Mouse (Mus musculus): ENCODE results near the gene Slc35b4. TPM values are rescaled to one million over a fixed set of nuclear protein-coding genes. Genes with fewer than 3 reads are reported as not detected.

Gene Slc35b4
- polyA plus RNA-seq, 1 experiment = 18.3 TPM

- Histone ChIP-seq H3K4me3 (no peak overlapping the region), H3K27me3 (ENCODE audit: control insufficient read depth, insufficient read depth, insufficient read length) (no peaks in the 10 kb centered on the region), H3K4me2 (ENCODE audit: low read depth) (no peak overlapping the region), H3K79me2 (ENCODE audit: control insufficient read depth, insufficient read depth) (no peaks in the 10 kb centered on the region), H3ac (ENCODE audit: control insufficient read depth, insufficient read length) (no peak overlapping the region), H3K36me3 (ENCODE audit: control insufficient read depth, insufficient read depth) (no peaks in the 10 kb centered on the region)
- no peak for TF ChIP-seq SRF (IDR thresholded peaks at IDR 0.05; ENCODE audit: control insufficient read depth, insufficient read length, low read depth)
- TF ChIP-seq REST (IDR thresholded peaks at IDR 0.05; ENCODE audit: insufficient read depth, insufficient read length) = no peak
- no peak for TF ChIP-seq CEBPB (IDR thresholded peaks at IDR 0.05; ENCODE audit: insufficient read depth, poor library complexity, severe bottlenecking)
- no peak for TF ChIP-seq USF1 (IDR thresholded peaks at IDR 0.05; ENCODE audit: low read depth)
- no peak for TF ChIP-seq TCF12 (IDR thresholded peaks at IDR 0.05; ENCODE audit: insufficient read depth, poor library complexity, severe bottlenecking)
- no peak for TF ChIP-seq MYOD1 (IDR thresholded peaks at IDR 0.05; ENCODE audit: control insufficient read depth in 1 of 3, insufficient read length in 2 of 3, low read depth in 2 of 3)
- TF ChIP-seq POLR2AphosphoS2 (IDR thresholded peaks at IDR 0.05; ENCODE audit: insufficient read length, low read depth) = no peak
- TF ChIP-seq MYOG (IDR thresholded peaks at IDR 0.05; ENCODE audit: control insufficient read depth in 1 of 3, insufficient read depth in 1 of 3, insufficient read length in 2 of 3, low read depth in 2 of 3) = no peak
- TF ChIP-seq E2F4 (IDR thresholded peaks at IDR 0.05; ENCODE audit: insufficient read depth) = no peak
- no peak for TF ChIP-seq MAX (IDR thresholded peaks at IDR 0.05; ENCODE audit: low read depth)
- TF ChIP-seq POLR2A (IDR thresholded peaks at IDR 0.05; ENCODE audit: insufficient read length, low read depth) = no peak
- TF ChIP-seq TCF3 (IDR thresholded peaks at IDR 0.05; ENCODE audit: insufficient read length, low read depth) = no peak
These were observed 14.5 kb upstream of the Slc35b4 start for GRCm38 (mm10) chr6:34191401-34191800.

GRCm38 (mm10) chr6:34189494-34189893 lies 12.6 kb upstream of the Slc35b4 start:
- H3K36me3 ChIP-seq (ENCODE audit: control insufficient read depth, insufficient read depth) = no peaks in the 10 kb centered on the region
- no peaks in the 10 kb centered on the region for H3K79me2 ChIP-seq (ENCODE audit: control insufficient read depth, insufficient read depth)
- H3ac ChIP-seq (ENCODE audit: control insufficient read depth, insufficient read length) = no peak overlapping the region
- no peak for TF ChIP-seq TCF3 (IDR thresholded peaks at IDR 0.05; ENCODE audit: insufficient read length, low read depth)
- no peak for TF ChIP-seq MYOG (IDR thresholded peaks at IDR 0.05; ENCODE audit: control insufficient read depth in 1 of 3, insufficient read depth in 1 of 3, insufficient read length in 2 of 3, low read depth in 2 of 3)
- TF ChIP-seq REST (IDR thresholded peaks at IDR 0.05; ENCODE audit: insufficient read depth, insufficient read length) = no peak
- TF ChIP-seq CEBPB (IDR thresholded peaks at IDR 0.05; ENCODE audit: insufficient read depth, poor library complexity, severe bottlenecking) = no peak
- TF ChIP-seq TCF12 (IDR thresholded peaks at IDR 0.05; ENCODE audit: insufficient read depth, poor library complexity, severe bottlenecking) = no peak
- TF ChIP-seq E2F4 (IDR thresholded peaks at IDR 0.05; ENCODE audit: insufficient read depth) = no peak
- TF ChIP-seq SRF (IDR thresholded peaks at IDR 0.05; ENCODE audit: control insufficient read depth, insufficient read length, low read depth) = no peak
- no peak for TF ChIP-seq POLR2AphosphoS2 (IDR thresholded peaks at IDR 0.05; ENCODE audit: insufficient read length, low read depth)
- TF ChIP-seq MYOD1 (IDR thresholded peaks at IDR 0.05; ENCODE audit: control insufficient read depth in 1 of 3, insufficient read length in 2 of 3, low read depth in 2 of 3) = no peak
- no peak for TF ChIP-seq POLR2A (IDR thresholded peaks at IDR 0.05; ENCODE audit: insufficient read length, low read depth)
- TF ChIP-seq USF1 (IDR thresholded peaks at IDR 0.05; ENCODE audit: low read depth) = no peak
- TF ChIP-seq MAX (IDR thresholded peaks at IDR 0.05; ENCODE audit: low read depth) = no peak
- H3K4me3 ChIP-seq = no peak overlapping the region
- no peak overlapping the region for H3K4me2 ChIP-seq (ENCODE audit: low read depth)
- no peaks in the 10 kb centered on the region for H3K27me3 ChIP-seq (ENCODE audit: control insufficient read depth, insufficient read depth, insufficient read length)

GRCm38 (mm10) chr6:34187986-34188599 lies 11.2 kb upstream of the Slc35b4 start:
- H3K36me3 ChIP-seq (ENCODE audit: control insufficient read depth, insufficient read depth) = no peaks in the 10 kb centered on the region
- H3K27me3 ChIP-seq (ENCODE audit: control insufficient read depth, insufficient read depth, insufficient read length) = no peaks in the 10 kb centered on the region
- H3K4me2 ChIP-seq (ENCODE audit: low read depth) = no peak overlapping the region
- no peak for TF ChIP-seq POLR2A (IDR thresholded peaks at IDR 0.05; ENCODE audit: insufficient read length, low read depth)
- TF ChIP-seq MYOG (IDR thresholded peaks at IDR 0.05; ENCODE audit: control insufficient read depth in 1 of 3, insufficient read depth in 1 of 3, insufficient read length in 2 of 3, low read depth in 2 of 3) = no peak
- TF ChIP-seq REST (IDR thresholded peaks at IDR 0.05; ENCODE audit: insufficient read depth, insufficient read length) = no peak
- TF ChIP-seq SRF (IDR thresholded peaks at IDR 0.05; ENCODE audit: control insufficient read depth, insufficient read length, low read depth) = no peak
- TF ChIP-seq CEBPB (IDR thresholded peaks at IDR 0.05; ENCODE audit: insufficient read depth, poor library complexity, severe bottlenecking) = no peak
- no peak for TF ChIP-seq TCF3 (IDR thresholded peaks at IDR 0.05; ENCODE audit: insufficient read length, low read depth)
- no peak for TF ChIP-seq USF1 (IDR thresholded peaks at IDR 0.05; ENCODE audit: low read depth)
- no peak for TF ChIP-seq MYOD1 (IDR thresholded peaks at IDR 0.05; ENCODE audit: control insufficient read depth in 1 of 3, insufficient read length in 2 of 3, low read depth in 2 of 3)
- no peak for TF ChIP-seq POLR2AphosphoS2 (IDR thresholded peaks at IDR 0.05; ENCODE audit: insufficient read length, low read depth)
- TF ChIP-seq TCF12 (IDR thresholded peaks at IDR 0.05; ENCODE audit: insufficient read depth, poor library complexity, severe bottlenecking) = no peak
- TF ChIP-seq E2F4 (IDR thresholded peaks at IDR 0.05; ENCODE audit: insufficient read depth) = no peak
- no peak for TF ChIP-seq MAX (IDR thresholded peaks at IDR 0.05; ENCODE audit: low read depth)
- no peaks in the 10 kb centered on the region for H3K79me2 ChIP-seq (ENCODE audit: control insufficient read depth, insufficient read depth)
- H3ac ChIP-seq (ENCODE audit: control insufficient read depth, insufficient read length) = no peak overlapping the region
- no peak overlapping the region for H3K4me3 ChIP-seq

GRCm38 (mm10) chr6:34187273-34187863 lies 10.5 kb upstream of the Slc35b4 start:
- Histone ChIP-seq H3K4me2 (ENCODE audit: low read depth) (no peak overlapping the region), H3ac (ENCODE audit: control insufficient read depth, insufficient read length) (no peak overlapping the region), H3K27me3 (ENCODE audit: control insufficient read depth, insufficient read depth, insufficient read length) (no peaks in the 10 kb centered on the region), H3K36me3 (ENCODE audit: control insufficient read depth, insufficient read depth) (no peaks in the 10 kb centered on the region), H3K4me3 (no peak overlapping the region), H3K79me2 (ENCODE audit: control insufficient read depth, insufficient read depth) (no peaks in the 10 kb centered on the region)
- TF ChIP-seq MYOG (IDR thresholded peaks at IDR 0.05; ENCODE audit: control insufficient read depth in 1 of 3, insufficient read depth in 1 of 3, insufficient read length in 2 of 3, low read depth in 2 of 3) = no peak
- TF ChIP-seq TCF12 (IDR thresholded peaks at IDR 0.05; ENCODE audit: insufficient read depth, poor library complexity, severe bottlenecking) = no peak
- TF ChIP-seq USF1 (IDR thresholded peaks at IDR 0.05; ENCODE audit: low read depth) = no peak
- TF ChIP-seq CEBPB (IDR thresholded peaks at IDR 0.05; ENCODE audit: insufficient read depth, poor library complexity, severe bottlenecking) = peak; percentile 78
- no peak for TF ChIP-seq POLR2A (IDR thresholded peaks at IDR 0.05; ENCODE audit: insufficient read length, low read depth)
- TF ChIP-seq REST (IDR thresholded peaks at IDR 0.05; ENCODE audit: insufficient read depth, insufficient read length) = no peak

Measured in myocyte (in vitro differentiated cells).